In the genomic region with DNA sequence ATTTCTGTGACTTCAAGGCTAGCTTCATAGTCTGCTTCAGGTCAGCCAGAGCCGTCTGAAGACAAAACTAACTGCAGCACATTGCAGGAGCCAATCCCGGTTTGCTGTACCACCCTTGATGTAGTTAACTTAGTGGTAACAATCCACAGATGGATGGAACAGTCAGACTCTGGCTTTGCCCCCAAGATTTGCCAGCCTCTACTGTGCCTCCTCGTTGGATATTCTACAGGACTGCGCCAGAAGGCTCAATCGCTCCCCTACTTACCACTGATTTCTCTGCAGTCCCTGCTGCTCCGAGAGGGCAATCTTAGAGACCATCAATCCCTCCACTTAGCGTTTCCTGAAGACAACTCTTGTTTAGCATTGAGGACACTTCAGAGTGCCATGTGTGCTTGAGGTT, we compare ENCODE assay signal across 8 mouse cellular contexts.
"Had no signal": no experiment of that assay in that cellular context is flagged by ENCODE, and none has a peak within 500 bp of the region (broad histone marks: within the 10 kb centered on the region; RNA-seq: fewer than 3 reads in every experiment).

No protein-coding gene starts in this region.

- DNase-seq: gastrocnemius, postnatal 36 days; heart, postnatal 10 days; kidney, adult 11 months; kidney, adult 2 months; kidney, adult 9 months; kidney, postnatal 14 days; kidney, postnatal 36 days; layer of hippocampus, postnatal 36 days had no signal
